ENCODE assay signal across 10 mouse cellular contexts in the genomic region with DNA sequence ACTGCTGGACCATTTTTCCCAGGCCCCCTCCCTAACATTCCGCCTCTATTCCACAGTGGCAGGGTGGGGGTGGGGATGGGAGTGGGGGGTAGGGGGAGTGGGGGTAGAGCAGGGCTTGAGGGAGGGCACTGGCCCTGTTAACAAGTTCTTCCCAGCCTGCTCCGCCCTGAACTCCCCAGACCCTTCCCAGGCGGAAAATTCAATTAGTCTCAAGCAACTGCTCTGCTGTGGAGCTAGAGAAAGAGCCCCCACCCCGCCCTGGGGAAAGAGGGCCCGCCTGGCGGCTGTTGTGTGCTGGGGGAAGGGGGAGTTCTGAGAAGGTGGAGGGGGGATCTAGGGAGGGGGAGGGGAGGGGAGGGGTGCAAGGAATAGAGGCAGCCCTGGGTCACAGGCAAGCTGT. TPM values are rescaled to one million over a fixed set of nuclear protein-coding genes. Genes with fewer than 3 reads are reported as not detected.
DNase-seq lines count a peak whose midpoint lies in the region; ATAC-seq lines count a peak whose summit lies in the region.
"Had no signal": no experiment of that assay in that cellular context is flagged by ENCODE, and none has a peak within 500 bp of the region (broad histone marks: within the 10 kb centered on the region; RNA-seq: fewer than 3 reads in every experiment).

No protein-coding gene starts in this region.

- H3K36me3 ChIP-seq in forebrain, embryonic 12.5 days (replicated peaks), result no peaks in the 10 kb centered on the region
- no peaks in the 10 kb centered on the region for H3K36me3 ChIP-seq in limb, embryonic 13.5 days

- WGBS in forebrain, embryonic 12.5 days, result 0% methylated on average over 6 of the region's 6 CpGs
- 8% methylated on average over 6 of the region's 6 CpGs for WGBS in limb, embryonic 13.5 days

- H3K4me2 ChIP-seq in forebrain, embryonic 12.5 days, result peak overlapping the region; percentile 19; the same call in 1 of the 2 replicates
- H3K4me2 ChIP-seq in limb, embryonic 13.5 days (replicated peaks), result 0 out of 2 replicates have a peak overlapping the region, but pooled peaks have one; percentile 7

- peaks cover 61% of the 10 kb centered on the region for H3K4me1 ChIP-seq in forebrain, embryonic 12.5 days
- H3K4me1 ChIP-seq in limb, embryonic 13.5 days, result peaks cover 52% of the 10 kb centered on the region

- no peaks in the 10 kb centered on the region for H3K9me3 ChIP-seq in forebrain, embryonic 12.5 days
- H3K9me3 ChIP-seq in limb, embryonic 13.5 days, result no peaks in the 10 kb centered on the region

- peak; percentile 87 for DNase-seq in embryo, embryonic 10.5 days (ENCODE audit: low spot score)
- DNase-seq in retina, embryonic 14.5 days (ENCODE audit: low spot score), result peak; percentile 88
- DNase-seq in adrenal gland, adult 2 months, result no peak
- DNase-seq in cerebellum, adult 11-12 months, result no peak
- no peak for DNase-seq in left cerebral cortex, adult 8-10 months (ENCODE audit: low spot score in 2 of 2)
- DNase-seq: thymus, postnatal 25 days had no signal

- H3K27me3 ChIP-seq in forebrain, embryonic 12.5 days, result no peaks in the 10 kb centered on the region
- H3K27me3 ChIP-seq in limb, embryonic 13.5 days, result no peaks in the 10 kb centered on the region

- H3K4me3 ChIP-seq in forebrain, embryonic 12.5 days (replicated peaks), result no peak overlapping the region
- no peak overlapping the region for H3K4me3 ChIP-seq in limb, embryonic 13.5 days
- H3K4me3 ChIP-seq: left cerebral cortex, adult 2 months had no signal

- ATAC-seq in forebrain, embryonic 12.5 days (ENCODE audit: low FRiP score), result peak; percentile 65
- peak; percentile 53 for ATAC-seq in limb, embryonic 13.5 days (ENCODE audit: low FRiP score, low read depth)

- H3K27ac ChIP-seq in forebrain, embryonic 12.5 days, result peak overlapping the region; percentile 86
- H3K27ac ChIP-seq in limb, embryonic 13.5 days, result peak overlapping the region; percentile 74; the same call in 1 of the 2 replicates
- H3K27ac ChIP-seq: left cerebral cortex, adult 2 months had no signal

- H3K9ac ChIP-seq in forebrain, embryonic 12.5 days, result no peak overlapping the region
- H3K9ac ChIP-seq in limb, embryonic 13.5 days, result no peak overlapping the region

RNA-seq across cellular contexts. Expression of gene Grifin, which starts 14.9 kb away (rescaled TPM):
- polyA plus RNA-seq in forebrain, embryonic 12.5 days (2016; fragmentation: Nextera tagmentation; extraction: Ambion mirVana), result not detected in 2 replicates
- polyA plus RNA-seq in limb, embryonic 13.5 days (2015; fragmentation: Nextera tagmentation; extraction: Ambion mirVana), result not detected in 2 replicates
- not detected for total RNA-seq in adrenal gland, adult 2 months (2021)
- not detected in 2 replicates for polyA plus RNA-seq in adrenal gland, adult 2 months (2012; rRNA removed)
- 1 to 10 TPM in 1 of 4 experiments, under 1 TPM in 2, not detected in 1; 0.80 to 1.3 (median 0.93) TPM for total RNA-seq in left cerebral cortex, adult 8-10 months (2022)
- total RNA-seq: left cerebral cortex, adult 2 months had no signal
- polyA plus RNA-seq: heart, postnatal 0 days had no signal

RNA-seq across cellular contexts. Expression of gene Lfng, which starts 27.3 kb away (rescaled TPM):
- 30.9 and 32.8 TPM in 2 replicates for polyA plus RNA-seq in forebrain, embryonic 12.5 days (2016; fragmentation: Nextera tagmentation; extraction: Ambion mirVana)
- 13.4 and 13.5 TPM in 2 replicates for polyA plus RNA-seq in limb, embryonic 13.5 days (2015; fragmentation: Nextera tagmentation; extraction: Ambion mirVana)
- total RNA-seq in adrenal gland, adult 2 months (2021), result 10 to 100 TPM in 1 of 2 experiments, 1 to 10 TPM in 1; 9.5 to 14.5 TPM
- polyA plus RNA-seq in adrenal gland, adult 2 months (2012; rRNA removed), result 59.0 and 60.2 TPM in 2 replicates
- total RNA-seq in left cerebral cortex, adult 8-10 months (2022), result 10 to 100 TPM; 19.9 to 24.1 (median 22.3) TPM

Comparison
In these comparisons a context has a peak if more than half of its experiments do, and no peak if none do; other contexts are left out.
1. DNase-seq: peak in embryo, embryonic 10.5 days (single experiment) and retina, embryonic 14.5 days (single experiment); none in adrenal gland, adult 2 months (single experiment), cerebellum, adult 11-12 months (single experiment) and left cerebral cortex, adult 8-10 months (0 of 2).